Mouse (Mus musculus): Measurements from ENCODE around the gene Dmrt3. TPM values are rescaled to one million over a fixed set of nuclear protein-coding genes. Genes with fewer than 3 reads are reported as not detected.

Dmrt3 gene
- total RNA-seq (2015; ENCODE audit: low replicate concordance): not detected in 2 replicates
- total RNA-seq (2017; ENCODE audit: low replicate concordance): not detected in 2 replicates

GRCm38 (mm10) chr19:25610015-25610410, at the start of gene Dmrt3:
Gene Dmrt3 (plus strand): TSS chr19:25610301.
- no peak for ATAC-seq (replicated peaks; ENCODE audit: low FRiP score, poor library complexity, severe bottlenecking)

DNA sequence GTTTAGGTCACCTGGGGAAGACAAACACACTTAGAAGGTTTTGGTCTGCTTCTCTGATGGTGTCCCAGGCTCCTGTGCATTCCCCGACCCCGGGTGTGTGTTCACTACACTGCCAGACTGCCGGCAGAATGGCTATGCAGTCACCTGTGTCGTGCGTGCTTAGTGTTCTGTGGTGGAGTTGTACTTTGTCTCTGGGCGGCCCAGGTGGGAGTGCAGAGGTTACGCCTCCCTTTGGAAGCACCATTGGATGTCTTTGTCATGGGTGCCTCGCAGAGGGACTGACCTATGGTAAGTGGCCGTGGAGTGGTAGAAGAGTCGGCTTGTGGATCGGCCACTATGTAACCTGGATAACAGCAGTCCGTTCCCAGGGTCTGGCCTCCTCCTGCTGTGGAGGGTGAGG, 45.7 kb upstream of the Dmrt3 start:
- no peak for ATAC-seq (replicated peaks; ENCODE audit: low FRiP score, poor library complexity, severe bottlenecking)

- no peak for ATAC-seq (replicated peaks; ENCODE audit: low FRiP score, poor library complexity, severe bottlenecking)
These were observed 40.3 kb upstream of the Dmrt3 start for GRCm38 (mm10) chr19:25569778-25570177.

DNA sequence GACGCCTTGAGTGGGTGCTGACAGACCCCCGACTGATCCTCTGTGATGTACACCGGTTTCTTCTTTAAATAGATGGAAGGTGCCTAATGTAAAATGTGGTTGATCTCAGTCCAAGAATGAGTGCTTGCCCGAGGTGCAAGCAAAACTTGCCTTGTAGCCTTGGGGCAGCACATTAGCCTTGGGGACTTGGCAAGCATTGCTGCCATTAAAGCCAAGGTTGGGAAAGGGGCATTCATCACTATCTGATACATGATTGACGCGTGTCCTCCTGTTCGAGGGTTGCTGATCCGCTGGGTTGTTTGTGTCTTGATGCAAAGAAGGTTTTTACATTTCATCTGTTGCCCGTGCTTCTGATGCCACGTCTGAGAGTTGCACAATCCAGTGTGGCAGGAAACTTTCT, 35.7 kb upstream of the Dmrt3 start:
- ATAC-seq (replicated peaks; ENCODE audit: low FRiP score, poor library complexity, severe bottlenecking): no peak

GRCm38 (mm10) chr19:25574981-25575814, 34.9 kb upstream of the Dmrt3 start:
- no peak for ATAC-seq (replicated peaks; ENCODE audit: low FRiP score, poor library complexity, severe bottlenecking)

DNA sequence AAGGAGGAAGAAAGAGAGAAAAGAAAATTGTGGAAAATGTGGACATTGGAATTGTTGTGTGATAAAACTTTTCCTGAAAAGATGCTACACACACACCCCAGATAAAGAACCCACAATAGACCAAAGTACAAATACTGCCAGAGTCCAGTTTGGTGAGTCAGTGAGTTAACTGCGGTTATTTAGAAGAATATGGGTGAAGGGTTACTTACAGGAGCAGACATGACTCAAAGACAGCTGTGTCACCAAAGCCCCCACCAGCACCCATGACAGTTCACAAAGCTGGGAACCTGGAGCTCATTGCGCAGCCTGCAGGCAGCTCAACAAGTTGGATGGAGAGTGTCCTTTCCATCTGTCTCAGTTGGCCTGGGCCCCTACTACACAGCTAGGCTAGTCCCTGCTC, 31.7 kb upstream of the Dmrt3 start:
- ATAC-seq (replicated peaks; ENCODE audit: low FRiP score, poor library complexity, severe bottlenecking): no peak

DNA sequence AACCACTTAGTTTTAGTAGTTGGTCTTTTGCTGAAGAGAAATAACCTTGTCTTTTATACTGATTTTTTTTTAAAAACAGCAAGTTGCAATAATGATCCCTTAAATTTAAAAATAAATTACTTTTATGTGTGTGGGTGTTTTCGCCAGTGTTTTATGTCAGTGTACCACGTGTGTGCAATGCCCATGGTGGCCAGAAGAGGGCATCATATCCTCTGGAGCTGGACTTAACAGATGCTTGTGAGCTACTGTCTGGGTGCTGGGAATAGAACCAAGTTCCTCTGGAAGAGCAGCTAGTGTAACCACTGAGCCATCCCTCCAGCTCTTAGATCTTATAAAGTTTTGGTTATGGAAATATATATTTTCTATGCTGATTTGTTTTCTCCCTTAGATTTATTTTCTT, 30.7 kb upstream of the Dmrt3 start:
- no peak for ATAC-seq (replicated peaks; ENCODE audit: low FRiP score, poor library complexity, severe bottlenecking)

DNA sequence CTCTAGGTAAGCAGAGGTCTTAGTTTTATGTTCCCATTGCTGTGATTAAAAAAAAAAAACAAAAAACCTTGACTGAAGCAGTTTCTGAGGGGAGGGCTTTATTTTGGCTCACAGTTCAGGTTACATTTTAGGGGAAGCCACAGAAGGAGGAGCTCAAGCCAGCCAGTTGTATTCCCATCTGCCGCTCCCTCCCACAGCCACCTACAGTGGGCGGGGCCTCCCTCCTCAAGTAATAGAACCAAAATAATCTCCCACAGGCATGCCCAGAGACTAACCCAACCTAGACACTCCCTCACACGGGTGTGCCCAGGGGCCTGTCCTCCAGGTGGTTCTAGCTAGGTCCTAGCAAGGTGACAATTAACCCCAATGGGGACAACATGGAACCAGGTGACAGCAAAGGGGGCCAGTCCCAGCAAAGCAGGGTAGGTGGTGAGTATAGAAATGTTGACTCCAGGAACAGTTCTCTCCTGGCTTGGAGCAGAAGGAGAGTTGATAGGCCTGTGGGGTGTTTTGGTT, 12.3 kb upstream of the Dmrt3 start:
- ATAC-seq (replicated peaks; ENCODE audit: low FRiP score, poor library complexity, severe bottlenecking): no peak

DNA sequence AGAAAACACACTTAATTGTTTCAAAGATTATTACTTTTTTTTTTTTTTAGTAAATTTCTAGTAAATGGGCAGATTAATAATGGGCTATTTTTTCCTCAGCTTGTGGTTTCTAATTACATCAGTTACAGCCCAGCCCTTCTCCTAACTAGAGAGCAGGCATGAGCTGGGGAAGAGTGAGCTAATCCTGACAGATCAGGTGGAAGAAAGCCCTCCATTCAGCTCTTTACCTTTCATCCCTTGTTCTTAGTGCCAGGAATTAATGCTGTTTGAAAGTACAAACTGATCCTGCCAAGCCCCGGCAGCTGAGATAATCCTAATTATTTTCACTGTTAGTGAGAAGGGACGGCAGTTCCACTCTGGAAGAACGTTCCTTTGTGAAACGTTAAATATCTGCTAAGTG, 11.5 kb upstream of the Dmrt3 start:
- ATAC-seq (replicated peaks; ENCODE audit: low FRiP score, poor library complexity, severe bottlenecking): no peak

DNA sequence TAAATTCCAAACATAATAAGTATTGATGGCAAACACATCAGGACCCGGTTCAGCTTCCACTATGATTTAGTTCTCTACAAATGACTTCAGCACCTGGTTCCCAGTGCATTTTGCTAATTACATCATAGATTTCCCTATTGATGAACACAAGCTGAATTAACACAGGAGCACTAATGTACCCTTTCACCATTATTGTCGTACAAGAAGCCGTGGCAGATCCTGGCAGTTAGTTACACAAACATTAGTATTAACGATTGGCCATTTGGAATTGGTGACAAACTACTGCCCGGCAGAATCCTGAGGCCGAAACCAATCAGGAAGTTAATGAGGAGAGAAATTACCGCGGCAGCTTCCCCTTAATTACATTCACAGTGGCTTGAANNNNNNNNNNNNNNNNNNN, 8.1 kb upstream of the Dmrt3 start:
- no peak for ATAC-seq (replicated peaks; ENCODE audit: low FRiP score, poor library complexity, severe bottlenecking)

GRCm38 (mm10) chr19:25607461-25608205, 2.5 kb upstream of the Dmrt3 start:
- ATAC-seq (replicated peaks; ENCODE audit: low FRiP score, poor library complexity, severe bottlenecking): no peak

GRCm38 (mm10) chr19:25608206-25608580, 1.9 kb upstream of the Dmrt3 start:
- ATAC-seq (replicated peaks; ENCODE audit: low FRiP score, poor library complexity, severe bottlenecking): no peak

GRCm38 (mm10) chr19:25608961-25609850, 895 bp upstream of the Dmrt3 start:
- ATAC-seq (replicated peaks; ENCODE audit: low FRiP score, poor library complexity, severe bottlenecking): no peak

GRCm38 (mm10) chr19:25610411-25611111, 460 bp downstream of the Dmrt3 start:
- no peak for ATAC-seq (replicated peaks; ENCODE audit: low FRiP score, poor library complexity, severe bottlenecking)

GRCm38 (mm10) chr19:25611116-25611515, 1.0 kb downstream of the Dmrt3 start:
- ATAC-seq (replicated peaks; ENCODE audit: low FRiP score, poor library complexity, severe bottlenecking): no peak

- ATAC-seq (replicated peaks; ENCODE audit: low FRiP score, poor library complexity, severe bottlenecking): no peak
These were observed 2.0 kb downstream of the Dmrt3 start for GRCm38 (mm10) chr19:25611876-25612805.

DNA sequence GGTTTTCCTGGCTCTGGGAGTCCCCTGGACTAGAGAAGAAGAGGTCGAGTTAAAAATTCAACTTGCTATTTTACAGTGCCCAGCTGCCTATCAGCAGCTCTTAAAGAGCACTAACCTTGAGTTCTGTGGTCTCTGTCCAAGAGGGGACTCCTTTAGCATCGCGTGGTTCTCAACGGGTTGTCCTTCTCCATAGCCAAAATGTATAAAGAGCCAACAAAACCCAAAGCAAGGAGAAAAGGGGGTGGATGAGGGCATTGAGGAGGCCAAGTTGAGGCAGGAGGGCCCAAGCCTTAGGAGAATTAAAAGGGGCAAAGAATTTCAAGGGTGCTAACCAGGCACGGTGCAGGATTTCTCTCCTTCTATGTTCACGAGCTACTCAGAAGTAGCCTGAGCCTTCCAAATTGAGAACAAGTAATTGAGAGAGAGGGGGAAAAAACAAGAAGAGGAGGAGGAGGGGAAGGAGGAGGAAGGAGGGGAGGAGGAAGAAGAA, 2.8 kb downstream of the Dmrt3 start:
- ATAC-seq (replicated peaks; ENCODE audit: low FRiP score, poor library complexity, severe bottlenecking): no peak
